Mouse (Mus musculus) lung, postnatal 0 days (tissue): ENCODE results near the gene Scd4.

Source experiments
- CTCF ChIP-seq: IDR thresholded peaks from 2 replicates; pipeline ENCODE4 v1.5.1; 2016; ENCODE audit warnings: antibody characterized with exemption, mild to moderate bottlenecking
- EP300 ChIP-seq: IDR thresholded peaks from 2 replicates; pipeline ENCODE4 v1.6.1; 2016; ENCODE audit warnings: antibody characterized with exemption, mild to moderate bottlenecking, control low read depth

- no peak for TF ChIP-seq CTCF
- no peak; the same call in 1 of the 2 replicates for TF ChIP-seq EP300
These were observed 48.7 kb upstream of the Scd4 start for GRCm38 (mm10) chr19:44284025-44284695.
